Mouse (Mus musculus) CD4-positive naive resting alpha-beta T cell, adult 57 days (primary cell): Measurements from ENCODE around the gene Slc51b. TPM values are rescaled to one million over a fixed set of nuclear protein-coding genes. Genes with fewer than 3 reads are reported as not detected.

ENCODE experiments used
- total RNA-seq: library from RNA; stranded (reverse); gene quantifications from one replicate; pipeline ENCODE4 v1.2.4, GENCODE M21; 2023

The Slc51b gene
- total RNA-seq, result not detected

GRCm38 (mm10) chr9:65422760-65423501 lies at the start of gene Slc51b:
Gene Slc51b, minus strand, starts transcription at chr9:65422955.

GRCm38 (mm10) chr9:65460732-65461442 lies 38.1 kb upstream of the Slc51b start, which contains the start of gene Spg21:
Gene Spg21, plus strand, starts transcription at chr9:65460947.

GRCm38 (mm10) chr9:65435671-65436301 lies 13.0 kb upstream of the Slc51b start, which contains the start of gene Mtfmt:
Gene Mtfmt, plus strand, starts transcription at chr9:65435782.

GRCm38 (mm10) chr9:65398279-65398678 lies 24.5 kb downstream of the Slc51b start, which contains the start of gene Rasl12:
Gene Rasl12, plus strand, starts transcription at chr9:65398506.

GRCm38 (mm10) chr9:65391613-65391964 lies 31.2 kb downstream of the Slc51b start, which contains the start of gene Kbtbd13:
Gene Kbtbd13, minus strand, starts transcription at chr9:65391652.

Other genes with a start within 250 kb of the Slc51b start
- gene Parp16, start 227.6 kb downstream of the Slc51b start, total RNA-seq, result 7.2 TPM
- gene Cilp, start 157.8 kb downstream of the Slc51b start, total RNA-seq, result not detected
- 28.9 TPM for gene Clpx, start 128.7 kb downstream of the Slc51b start, total RNA-seq
- gene Pdcd7, start 76.9 kb downstream of the Slc51b start, total RNA-seq, result 20.0 TPM
- not detected for gene Ubap1l, start 61.9 kb downstream of the Slc51b start, total RNA-seq
- not detected for gene Kbtbd13, start 31.3 kb downstream of the Slc51b start, total RNA-seq
- gene Rasl12, start 24.4 kb downstream of the Slc51b start, total RNA-seq, result 0.24 TPM
- gene Mtfmt, start 12.8 kb upstream of the Slc51b start, total RNA-seq, result 25.8 TPM
- gene Spg21, start 38.0 kb upstream of the Slc51b start, total RNA-seq, result 49.9 TPM
- gene Ankdd1a, start 97.2 kb upstream of the Slc51b start, total RNA-seq, result not detected
- gene Plekho2, start 157.1 kb upstream of the Slc51b start, total RNA-seq, result 37.3 TPM
- gene Pif1, start 164.2 kb upstream of the Slc51b start, total RNA-seq, result not detected
- gene Rbpms2, start 206.7 kb upstream of the Slc51b start, total RNA-seq, result 0.92 TPM
- gene Oaz2, start 245.0 kb upstream of the Slc51b start, total RNA-seq, result 30.6 TPM